Mouse (Mus musculus) G1E (cell line): ENCODE results near the gene Lhx2. TPM values are rescaled to one million over a fixed set of nuclear protein-coding genes. Genes with fewer than 3 reads are reported as not detected.

Source experiments
- ATAC-seq: 2 replicates; pipeline ENCODE4 v1.8.0; 2016; ENCODE audit warnings: mild to moderate bottlenecking; ENCODE audit not compliant: insufficient number of reproducible peaks, poor library complexity, low FRiP score, severe bottlenecking; ENCODE audit errors: extremely low read depth
- DNase-seq: peaks from one replicate; pipeline ENCODE4 v3.0.0; 2012; ENCODE audit warnings: low spot score
- H3K27me3 ChIP-seq: 2 replicates; pipeline ENCODE4 v1.6.1; 2012; ENCODE audit warnings: mild to moderate bottlenecking, low read length, inconsistent platforms; ENCODE audit not compliant: insufficient read depth
- H3K36me3 ChIP-seq: replicated peaks from 2 replicates; pipeline ENCODE3; 2012; ENCODE audit warnings: mild to moderate bottlenecking, inconsistent platforms
- H3K4me1 ChIP-seq: 2 replicates; pipeline ENCODE4 v1.6.1; 2012; ENCODE audit warnings: low read depth, low read length, inconsistent platforms, mixed read lengths; ENCODE audit not compliant: insufficient read depth
- H3K4me3 ChIP-seq: 2 replicates; pipeline ENCODE4 v1.5.1; 2012; ENCODE audit warnings: low read depth, mild to moderate bottlenecking, inconsistent platforms, low read length, moderate library complexity, mixed read lengths
- H3K9me3 ChIP-seq: replicated peaks from 2 replicates; pipeline ENCODE4 v1.6.1; 2012; ENCODE audit warnings: inconsistent platforms
- CTCF ChIP-seq: IDR thresholded peaks from 2 replicates; pipeline ENCODE4 v1.5.1; 2012; ENCODE audit warnings: low read depth, low read length, inconsistent platforms, mixed read lengths
- GATA1 ChIP-seq: IDR thresholded peaks from 2 replicates; pipeline ENCODE4 v1.6.1; 2012; ENCODE audit warnings: borderline replicate concordance, low read length, inconsistent platforms, mixed read lengths
- GATA2 ChIP-seq: IDR thresholded peaks from 2 replicates; pipeline ENCODE4 v1.6.1; 2012; ENCODE audit warnings: low read depth, low read length, inconsistent platforms, borderline replicate concordance
- POLR2AphosphoS5 ChIP-seq: IDR thresholded peaks from 2 replicates; pipeline ENCODE4 v1.6.1; 2012; ENCODE audit warnings: low read depth, low read length, inconsistent platforms; ENCODE audit not compliant: insufficient replicate concordance
- TAL1 ChIP-seq: conservative IDR thresholded peaks from 2 replicates; pipeline ENCODE4 v1.6.1; 2012; ENCODE audit warnings: low read depth, low read length, inconsistent platforms, mixed read lengths
- polyA plus RNA-seq: library from polyadenylated mRNA; stranded (reverse); fragments of >175 nt; gene quantifications from 2 replicates; pipeline ENCODE4 v1.2.3, GENCODE M21; 2012
- total RNA-seq, 2 experiments: library from RNA; stranded (forward) in 1 of 2; stranded (reverse) in 1 of 2; fragments of 200-1000 nt in 1 of 2; fragments of >200 nt in 1 of 2; fragmentation: Nextera tagmentation in 1 of 2; gene quantifications; 2 replicates each; pipeline ENCODE4 v1.2.3; 2014 to 2017

The Lhx2 gene
- total and polyA plus RNA-seq, 3 experiments, result 0.05 TPM; not detected in 1

- no peaks in the 10 kb centered on the region for H3K36me3 ChIP-seq
- no peaks in the 10 kb centered on the region for H3K4me1 ChIP-seq
- H3K27me3 ChIP-seq, result peaks cover 41% of the 10 kb centered on the region
- no peaks in the 10 kb centered on the region for H3K9me3 ChIP-seq
- no peak overlapping the region for H3K4me3 ChIP-seq
- DNase-seq (no peak), ATAC-seq (no peak)
- TF ChIP-seq GATA2 (no peak), CTCF (no peak), GATA1 (no peak), POLR2AphosphoS5 (no peak), TAL1 (no peak)
Measured at GRCm38 (mm10) chr2:38397882-38398281, 58.8 kb downstream of the Lhx2 start.

GRCm38 (mm10) chr2:38402611-38403010, 63.5 kb downstream of the Lhx2 start:
- no peak for ATAC-seq
- peaks cover 33% of the 10 kb centered on the region for H3K27me3 ChIP-seq

GRCm38 (mm10) chr2:38403231-38403630, 64.2 kb downstream of the Lhx2 start:
- ATAC-seq (no peak), DNase-seq (no peak)
- H3K27me3 ChIP-seq, result peaks cover 32% of the 10 kb centered on the region
- H3K36me3 ChIP-seq, result no peaks in the 10 kb centered on the region
- H3K4me1 ChIP-seq, result no peaks in the 10 kb centered on the region
- no peak overlapping the region for H3K4me3 ChIP-seq
- no peaks in the 10 kb centered on the region for H3K9me3 ChIP-seq
- TF ChIP-seq TAL1 (no peak), GATA1 (no peak), CTCF (no peak), GATA2 (no peak), POLR2AphosphoS5 (no peak)

More at GRCm38 (mm10) chr2:38402611-38403010, 63.5 kb downstream of the Lhx2 start:
- TF ChIP-seq GATA2 (no peak), TAL1 (no peak), GATA1 (no peak), CTCF (no peak), POLR2AphosphoS5 (no peak)
- no peaks in the 10 kb centered on the region for H3K4me1 ChIP-seq
- no peaks in the 10 kb centered on the region for H3K36me3 ChIP-seq
- H3K4me3 ChIP-seq, result no peak overlapping the region
- no peak for DNase-seq
- no peaks in the 10 kb centered on the region for H3K9me3 ChIP-seq

GRCm38 (mm10) chr2:38404007-38404596, 65.0 kb downstream of the Lhx2 start:
- Histone ChIP-seq H3K4me3 (no peak overlapping the region), H3K27me3 (peaks cover 30% of the 10 kb centered on the region), H3K36me3 (no peaks in the 10 kb centered on the region), H3K9me3 (no peaks in the 10 kb centered on the region), H3K4me1 (no peaks in the 10 kb centered on the region)
- no peak for DNase-seq
- TF ChIP-seq TAL1 (no peak), GATA1 (no peak), POLR2AphosphoS5 (no peak), GATA2 (no peak), CTCF (no peak)
- ATAC-seq, result no peak

- Histone ChIP-seq H3K36me3 (no peaks in the 10 kb centered on the region), H3K27me3 (peaks cover 32% of the 10 kb centered on the region), H3K4me3 (no peak overlapping the region), H3K4me1 (no peaks in the 10 kb centered on the region; the same call in 1 of the 2 replicates), H3K9me3 (no peaks in the 10 kb centered on the region)
- TF ChIP-seq POLR2AphosphoS5, result no peak
- ATAC-seq (no peak), DNase-seq (no peak)
Measured at GRCm38 (mm10) chr2:38405356-38405755, 66.3 kb downstream of the Lhx2 start.

- Histone ChIP-seq H3K4me1 (no peaks in the 10 kb centered on the region; the same call in 1 of the 2 replicates), H3K36me3 (no peaks in the 10 kb centered on the region)
Measured at GRCm38 (mm10) chr2:38409309-38409708, 70.2 kb downstream of the Lhx2 start.

GRCm38 (mm10) chr2:38410227-38410626, 71.1 kb downstream of the Lhx2 start:
- peaks cover 31% of the 10 kb centered on the region for H3K27me3 ChIP-seq

More at GRCm38 (mm10) chr2:38409309-38409708, 70.2 kb downstream of the Lhx2 start:
- ATAC-seq (no peak), DNase-seq (no peak)
- no peaks in the 10 kb centered on the region for H3K9me3 ChIP-seq
- H3K4me3 ChIP-seq, result no peak overlapping the region
- TF ChIP-seq GATA2, result no peak
- TF ChIP-seq POLR2AphosphoS5, result no peak
- no peak for TF ChIP-seq TAL1
- TF ChIP-seq CTCF, result no peak
- no peak for TF ChIP-seq GATA1
- H3K27me3 ChIP-seq, result peaks cover 33% of the 10 kb centered on the region

More at GRCm38 (mm10) chr2:38410227-38410626, 71.1 kb downstream of the Lhx2 start:
- Histone ChIP-seq H3K36me3 (no peaks in the 10 kb centered on the region), H3K9me3 (no peaks in the 10 kb centered on the region), H3K4me1 (no peaks in the 10 kb centered on the region; the same call in 1 of the 2 replicates), H3K4me3 (no peak overlapping the region)
- TF ChIP-seq POLR2AphosphoS5 (no peak), GATA1 (no peak), GATA2 (no peak), TAL1 (no peak), CTCF (no peak)
- DNase-seq, result no peak
- no peak for ATAC-seq
